Mouse (Mus musculus) forebrain, embryonic 12.5 days (tissue): ENCODE results near the gene Dnmt3a. TPM values are rescaled to one million over a fixed set of nuclear protein-coding genes. Genes with fewer than 3 reads are reported as not detected.

ENCODE experiments used
- ATAC-seq: fragments of 200-750 bp; cut with Nextera tagmentation; 2 replicates; pipeline ENCODE4 v1.8.0; 2017; ENCODE audit warnings: moderate TSS enrichment; ENCODE audit not compliant: low FRiP score
- H3K27ac ChIP-seq: fragments of 300-500 bp; sonication (generic); 2 replicates; pipeline ENCODE4 v1.5.1; 2016; ENCODE audit warnings: mild to moderate bottlenecking
- H3K27me3 ChIP-seq: fragments of 300-500 bp; sonication (generic); 2 replicates; pipeline ENCODE4 v1.6.1; 2016; ENCODE audit warnings: mild to moderate bottlenecking
- H3K36me3 ChIP-seq: fragments of 300-500 bp; sonication (generic); replicated peaks from 2 replicates; pipeline ENCODE4 v1.6.1; 2016; ENCODE audit warnings: mild to moderate bottlenecking
- H3K4me1 ChIP-seq: fragments of 300-500 bp; sonication (generic); 2 replicates; pipeline ENCODE4 v1.6.1; 2016
- H3K4me2 ChIP-seq: fragments of 300-500 bp; sonication (generic); 2 replicates; pipeline ENCODE4 v1.6.1; 2016; ENCODE audit warnings: mild to moderate bottlenecking, moderate library complexity
- H3K4me3 ChIP-seq: fragments of 300-500 bp; sonication (generic); replicated peaks from 2 replicates; pipeline ENCODE4 v1.5.1; 2016; ENCODE audit warnings: mild to moderate bottlenecking
- H3K9ac ChIP-seq: fragments of 300-500 bp; sonication (generic); 2 replicates; pipeline ENCODE4 v1.6.1; 2016; ENCODE audit warnings: mild to moderate bottlenecking
- H3K9me3 ChIP-seq: fragments of 300-500 bp; sonication (generic); 2 replicates; pipeline ENCODE4 v1.6.1; 2016
- WGBS: fragments of 180-500 bp; shearing (Covaris S2); methylation state at CpG from one replicate; pipeline ENCODE4 v1.1.7; 2016; 5-methylcytosine and 5-hydroxymethylcytosine counted together
- polyA plus RNA-seq: library from polyadenylated mRNA; unstranded; fragments of >200 nt; fragmentation: Nextera tagmentation; extraction: Ambion mirVana; gene quantifications from 2 replicates; pipeline ENCODE4 v1.2.1, GENCODE M21; 2016

Gene Dnmt3a
- polyA plus RNA-seq, 1 experiment from 2014 or later = 146 TPM

DNA sequence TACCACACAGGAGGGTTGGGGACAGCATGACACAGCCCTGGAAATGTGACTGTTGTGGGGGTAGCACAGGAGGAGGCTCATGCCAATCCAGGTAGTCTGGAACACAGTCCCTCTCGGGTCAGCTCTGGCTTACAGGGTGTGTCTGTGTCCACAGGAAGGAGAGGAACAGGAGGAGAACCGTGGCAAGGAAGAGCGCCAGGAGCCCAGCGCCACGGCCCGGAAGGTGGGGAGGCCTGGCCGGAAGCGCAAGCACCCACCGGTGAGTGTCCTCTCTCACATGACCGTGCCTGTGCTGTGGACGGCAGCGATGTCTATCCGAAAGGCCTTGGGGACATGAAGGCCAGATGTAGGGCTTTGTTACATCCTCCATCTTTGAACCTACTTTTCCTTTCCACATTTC is 43.7 kb downstream of the Dnmt3a start:
- Histone ChIP-seq H3K9ac (no peak overlapping the region), H3K9me3 (no peaks in the 10 kb centered on the region), H3K27me3 (no peaks in the 10 kb centered on the region), H3K27ac (no peak overlapping the region), H3K4me1 (peaks cover 4% of the 10 kb centered on the region), H3K4me3 (no peak overlapping the region), H3K36me3 (peaks cover 30% of the 10 kb centered on the region), H3K4me2 (no peak overlapping the region)
- ATAC-seq = no peak
- 94% methylated on average over 13 of the region's 13 CpGs for WGBS

DNA sequence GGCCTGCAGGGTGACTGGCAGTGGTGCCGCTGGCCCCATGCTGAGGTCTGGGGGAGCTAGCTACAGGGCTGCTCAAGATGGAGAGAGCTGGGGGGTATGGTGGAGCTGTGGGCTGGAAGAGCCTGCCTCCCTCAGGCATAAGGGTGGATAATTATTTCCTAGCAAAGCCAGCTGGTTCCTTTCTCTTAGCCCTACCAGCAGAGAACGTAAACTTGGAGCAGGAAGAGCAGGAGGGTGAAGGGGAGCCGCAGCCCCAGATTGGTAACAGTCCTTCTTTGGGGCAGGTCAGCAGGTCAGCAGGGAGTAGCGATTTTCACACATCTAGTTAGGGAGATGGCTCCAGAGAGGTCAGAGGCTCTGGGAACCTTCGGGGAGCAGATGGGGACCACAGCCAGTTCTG is 44.4 kb downstream of the Dnmt3a start:
- Histone ChIP-seq H3K4me3 (no peak overlapping the region), H3K27ac (0 out of 2 replicates have a peak overlapping the region, but pooled peaks have one; percentile 36), H3K9ac (no peak overlapping the region), H3K4me1 (peaks cover 4% of the 10 kb centered on the region), H3K27me3 (no peaks in the 10 kb centered on the region), H3K36me3 (peaks cover 30% of the 10 kb centered on the region), H3K4me2 (no peak overlapping the region), H3K9me3 (no peaks in the 10 kb centered on the region)
- 64% methylated on average over 5 of the region's 5 CpGs for WGBS
- ATAC-seq = no peak

DNA sequence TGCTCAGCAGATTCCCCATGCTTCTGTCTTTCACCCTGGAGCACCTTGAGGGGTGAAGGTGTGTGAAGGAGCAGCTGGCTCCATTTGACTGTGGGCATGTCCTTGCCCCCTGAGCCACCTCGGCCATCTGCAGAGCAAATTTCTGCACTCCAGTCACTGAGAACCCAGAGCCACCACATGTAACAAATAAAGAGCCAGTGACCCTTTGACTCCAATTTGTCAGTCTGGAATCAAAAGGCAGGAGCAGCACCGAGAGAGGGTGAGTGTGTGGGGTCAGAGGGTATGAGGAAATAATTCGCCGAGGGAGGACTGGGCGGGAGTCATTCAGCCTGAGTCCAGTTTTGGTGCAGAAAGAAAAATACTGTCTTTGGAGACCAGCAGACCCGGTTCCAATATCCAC is 44.9 kb downstream of the Dnmt3a start:
- Histone ChIP-seq H3K9ac (no peak overlapping the region), H3K27me3 (no peaks in the 10 kb centered on the region), H3K4me3 (no peak overlapping the region), H3K27ac (no peak overlapping the region), H3K9me3 (no peaks in the 10 kb centered on the region), H3K4me2 (no peak overlapping the region), H3K4me1 (peaks cover 4% of the 10 kb centered on the region), H3K36me3 (peaks cover 26% of the 10 kb centered on the region)
- ATAC-seq = no peak
- WGBS = 58% methylated on average over 6 of the region's 6 CpGs

DNA sequence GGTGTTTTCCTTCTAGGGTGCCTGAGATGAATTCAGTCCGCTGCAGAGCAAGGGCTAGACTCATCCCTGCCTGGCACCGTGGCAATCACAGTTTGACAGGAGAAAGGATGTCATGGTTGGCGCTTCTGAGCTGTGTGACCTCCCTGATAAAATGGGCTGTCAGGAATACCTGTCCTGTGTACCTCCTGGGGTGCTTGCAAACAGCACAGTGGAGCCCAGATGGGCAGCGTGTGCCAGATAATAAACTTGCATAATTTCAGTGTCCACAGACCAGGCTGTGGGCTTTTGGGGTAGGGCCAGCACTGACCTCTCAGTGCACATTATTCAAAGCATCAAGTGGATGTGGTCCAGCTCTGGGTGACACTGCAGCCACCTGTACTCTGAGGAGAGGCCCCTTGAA is 45.4 kb downstream of the Dnmt3a start:
- ATAC-seq = no peak
- H3K27me3 ChIP-seq = no peaks in the 10 kb centered on the region
- H3K4me1 ChIP-seq = peaks cover 4% of the 10 kb centered on the region
- WGBS = 80% methylated on average over 4 of the region's 4 CpGs
- no peaks in the 10 kb centered on the region for H3K9me3 ChIP-seq
- H3K9ac ChIP-seq = no peak overlapping the region
- H3K4me3 ChIP-seq = no peak overlapping the region
- no peak overlapping the region for H3K4me2 ChIP-seq
- H3K36me3 ChIP-seq = peaks cover 24% of the 10 kb centered on the region
- H3K27ac ChIP-seq = no peak overlapping the region

DNA sequence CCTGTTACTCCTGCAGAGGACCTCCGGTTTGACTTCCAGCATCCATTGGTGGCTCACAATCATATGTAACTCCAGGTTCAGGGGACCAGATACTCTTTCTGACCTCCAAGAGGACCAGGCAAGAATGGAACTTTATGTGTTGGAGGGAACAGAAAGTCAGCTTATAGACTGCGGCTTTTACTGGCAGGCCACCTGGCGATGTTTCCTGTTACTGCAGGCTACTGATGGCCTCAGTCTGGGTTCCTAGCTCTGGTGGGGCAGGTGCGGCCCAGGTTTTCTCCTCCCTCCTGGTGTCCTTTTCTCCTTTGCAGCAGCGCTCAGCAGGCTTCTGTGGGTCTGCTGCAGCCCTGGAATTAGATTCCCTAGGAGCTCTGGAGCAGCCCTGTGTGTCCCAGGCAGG is 46.7 kb downstream of the Dnmt3a start:
- no peak overlapping the region for H3K4me2 ChIP-seq
- ATAC-seq = no peak
- peaks cover 24% of the 10 kb centered on the region for H3K36me3 ChIP-seq
- no peaks in the 10 kb centered on the region for H3K27me3 ChIP-seq
- 31% methylated on average over 5 of the region's 5 CpGs for WGBS
- no peaks in the 10 kb centered on the region for H3K9me3 ChIP-seq
- H3K9ac ChIP-seq = no peak overlapping the region
- peaks cover 4% of the 10 kb centered on the region for H3K4me1 ChIP-seq
- no peak overlapping the region for H3K27ac ChIP-seq
- H3K4me3 ChIP-seq = no peak overlapping the region

DNA sequence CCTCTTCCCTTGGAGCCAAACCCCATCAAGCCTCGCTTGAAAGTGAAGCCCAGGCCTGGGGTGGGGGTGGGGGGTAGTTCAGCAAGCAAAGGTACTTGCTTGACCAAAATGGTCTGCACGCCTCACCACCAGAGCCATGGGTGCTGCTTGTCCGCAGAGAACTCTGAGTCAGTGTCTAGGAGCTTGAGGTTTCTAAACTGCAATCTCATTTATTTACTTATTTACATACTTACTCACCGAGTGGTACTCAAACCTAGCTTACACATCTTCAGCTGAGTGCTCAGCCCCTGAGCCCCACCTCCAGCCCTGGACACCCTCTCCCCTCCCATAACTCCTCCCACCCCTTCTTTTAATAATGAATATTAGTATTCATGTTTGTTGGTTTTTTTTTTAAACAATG is 48.6 kb downstream of the Dnmt3a start:
- WGBS = 78% methylated on average over 4 of the region's 4 CpGs
- Histone ChIP-seq H3K9me3 (no peaks in the 10 kb centered on the region), H3K4me1 (peaks cover 4% of the 10 kb centered on the region), H3K36me3 (peaks cover 30% of the 10 kb centered on the region), H3K27me3 (no peaks in the 10 kb centered on the region), H3K4me3 (no peak overlapping the region), H3K9ac (no peak overlapping the region), H3K4me2 (no peak overlapping the region), H3K27ac (no peak overlapping the region)
- no peak for ATAC-seq

DNA sequence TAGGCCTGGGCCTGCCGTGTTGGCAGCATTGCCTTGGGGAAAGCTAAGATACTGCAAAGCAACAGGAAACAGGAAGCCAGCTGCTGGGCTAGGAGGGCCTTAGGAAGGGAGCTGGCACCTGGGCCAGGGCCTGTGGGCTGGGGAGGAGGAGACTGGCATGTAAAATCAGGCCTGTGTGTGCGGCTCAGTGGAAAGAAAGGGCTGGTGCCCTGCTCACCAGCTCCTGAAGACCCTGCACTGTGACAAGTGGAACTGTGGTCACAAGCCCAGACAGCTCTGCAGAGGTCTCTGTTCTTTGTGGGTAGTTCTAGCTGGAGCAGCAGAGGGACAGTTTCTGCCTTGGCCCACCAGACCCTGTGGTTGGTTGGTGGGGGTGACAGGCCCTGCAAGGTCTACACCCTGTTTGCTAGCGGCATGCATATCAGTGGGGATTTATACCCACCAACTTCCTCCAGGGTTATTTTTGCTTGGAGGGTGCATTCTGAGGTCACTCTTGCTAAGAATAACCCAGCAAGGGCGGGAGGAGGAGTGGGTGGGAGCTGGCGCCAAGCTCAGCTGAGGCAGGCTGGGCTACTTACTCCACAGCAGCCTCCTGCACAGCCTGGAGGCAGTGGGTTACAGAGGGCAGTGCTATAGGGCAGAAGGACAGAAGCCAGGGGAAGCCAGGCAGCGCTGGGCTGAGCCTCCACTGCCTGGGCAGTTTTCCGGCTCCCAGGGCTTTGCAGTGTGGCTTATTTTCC is 50.1 kb downstream of the Dnmt3a start:
- Histone ChIP-seq H3K9me3 (no peaks in the 10 kb centered on the region), H3K27me3 (no peaks in the 10 kb centered on the region), H3K27ac (no peak overlapping the region), H3K4me1 (no peaks in the 10 kb centered on the region), H3K4me3 (no peak overlapping the region), H3K4me2 (no peak overlapping the region), H3K36me3 (peaks cover 26% of the 10 kb centered on the region), H3K9ac (no peak overlapping the region)
- no peak for ATAC-seq
- 74% methylated on average over 7 of the region's 7 CpGs for WGBS

DNA sequence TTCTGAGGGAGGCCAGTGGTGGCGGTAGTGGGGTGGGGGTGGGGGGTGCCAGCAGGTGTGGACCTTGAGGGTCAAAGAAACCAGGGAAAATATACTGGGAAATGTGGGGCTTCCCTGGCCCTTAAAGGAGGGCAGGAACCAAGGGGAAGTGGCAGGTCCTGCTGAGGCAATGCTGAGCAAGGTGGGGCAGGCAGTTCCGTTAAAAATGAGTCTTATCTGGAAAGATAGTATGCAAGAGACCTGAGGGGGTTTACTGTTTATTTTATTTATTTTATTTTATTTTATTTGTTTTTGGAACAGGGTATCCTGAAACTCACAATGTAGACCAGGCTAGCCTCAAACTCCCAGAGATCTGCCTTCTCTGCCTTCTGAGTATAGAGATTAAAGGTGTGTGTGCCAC is 50.9 kb downstream of the Dnmt3a start:
- H3K4me2 ChIP-seq = no peak overlapping the region
- ATAC-seq = no peak
- H3K27ac ChIP-seq = no peak overlapping the region
- H3K4me1 ChIP-seq = no peaks in the 10 kb centered on the region
- H3K9ac ChIP-seq = no peak overlapping the region
- peaks cover 23% of the 10 kb centered on the region for H3K36me3 ChIP-seq
- H3K4me3 ChIP-seq = no peak overlapping the region
- no peaks in the 10 kb centered on the region for H3K9me3 ChIP-seq
- H3K27me3 ChIP-seq = no peaks in the 10 kb centered on the region
- WGBS = 87% methylated on average over 2 of the region's 2 CpGs

DNA sequence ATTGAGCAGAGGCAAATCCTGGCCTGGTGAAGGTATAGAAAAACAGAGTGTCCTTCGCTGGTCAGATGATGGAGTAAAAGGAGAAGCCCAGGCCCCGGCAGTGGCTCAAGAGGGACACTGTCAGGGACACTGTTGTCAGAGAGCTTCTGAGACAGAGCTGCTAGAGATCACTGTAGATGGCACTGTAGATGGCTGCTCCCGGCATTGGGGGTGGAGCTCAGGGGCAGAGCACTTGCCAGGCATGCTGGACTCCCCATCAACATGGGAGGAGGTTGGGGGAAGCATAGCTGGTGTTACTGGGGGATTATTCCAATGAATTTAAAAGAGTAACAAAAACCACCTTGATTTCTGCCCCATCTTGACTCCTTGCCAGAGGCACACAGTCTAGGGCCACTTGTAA is 51.4 kb downstream of the Dnmt3a start:
- Histone ChIP-seq H3K27ac (no peak overlapping the region), H3K4me2 (no peak overlapping the region), H3K4me1 (no peaks in the 10 kb centered on the region), H3K9me3 (no peaks in the 10 kb centered on the region), H3K9ac (no peak overlapping the region), H3K27me3 (no peaks in the 10 kb centered on the region), H3K4me3 (no peak overlapping the region), H3K36me3 (peaks cover 27% of the 10 kb centered on the region)
- WGBS = 92% methylated on average over 3 of the region's 3 CpGs
- no peak for ATAC-seq

DNA sequence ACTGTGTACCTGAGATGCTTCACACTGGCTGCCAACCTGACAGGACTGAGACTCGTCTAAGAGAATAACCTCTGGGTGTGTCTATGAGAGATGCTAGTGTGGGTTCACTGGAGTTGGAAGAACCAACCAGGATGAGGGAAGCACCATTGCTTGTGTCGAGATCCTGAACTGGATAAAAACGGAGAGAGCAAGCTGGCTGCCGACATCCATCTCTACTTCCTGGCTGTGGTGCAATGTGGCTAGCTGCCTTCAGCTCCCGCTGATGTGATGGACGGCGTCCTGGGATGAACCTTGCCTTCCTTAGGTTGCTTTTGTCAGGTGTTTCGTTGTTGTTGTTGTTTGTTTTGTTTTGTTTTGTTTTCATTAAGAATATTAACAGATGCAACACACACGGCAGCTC is 52.0 kb downstream of the Dnmt3a start:
- ATAC-seq = no peak
- WGBS = 85% methylated on average over 9 of the region's 9 CpGs
- Histone ChIP-seq H3K36me3 (peaks cover 27% of the 10 kb centered on the region), H3K4me2 (no peak overlapping the region), H3K9ac (no peak overlapping the region), H3K4me1 (no peaks in the 10 kb centered on the region), H3K27ac (no peak overlapping the region), H3K4me3 (no peak overlapping the region), H3K27me3 (no peaks in the 10 kb centered on the region), H3K9me3 (no peaks in the 10 kb centered on the region)

DNA sequence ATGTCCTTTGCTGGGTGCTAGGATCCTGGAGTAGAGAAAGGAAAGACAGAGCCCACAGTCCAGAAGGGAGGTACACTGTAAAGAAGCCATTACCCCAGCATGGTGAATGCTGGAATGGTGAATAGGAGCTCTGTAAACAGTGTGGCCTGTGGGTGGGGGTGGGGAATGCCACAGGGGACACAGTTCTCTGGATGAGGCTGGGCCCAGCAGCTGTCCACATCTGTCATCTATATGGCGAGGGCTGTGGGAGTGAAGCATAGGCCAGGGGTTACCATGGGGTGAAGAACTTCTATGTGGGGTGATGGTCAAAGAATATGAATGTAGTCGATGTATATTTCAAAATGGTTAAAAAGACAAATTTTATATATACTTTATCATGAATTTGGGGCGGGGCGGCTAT is 52.9 kb downstream of the Dnmt3a start:
- Histone ChIP-seq H3K27me3 (no peaks in the 10 kb centered on the region), H3K9ac (no peak overlapping the region), H3K4me2 (no peak overlapping the region), H3K4me3 (no peak overlapping the region), H3K36me3 (peaks cover 23% of the 10 kb centered on the region; the same call in 1 of the 2 replicates), H3K9me3 (no peaks in the 10 kb centered on the region), H3K4me1 (no peaks in the 10 kb centered on the region), H3K27ac (no peak overlapping the region)
- 90% methylated on average over 4 of the region's 4 CpGs for WGBS
- no peak for ATAC-seq

DNA sequence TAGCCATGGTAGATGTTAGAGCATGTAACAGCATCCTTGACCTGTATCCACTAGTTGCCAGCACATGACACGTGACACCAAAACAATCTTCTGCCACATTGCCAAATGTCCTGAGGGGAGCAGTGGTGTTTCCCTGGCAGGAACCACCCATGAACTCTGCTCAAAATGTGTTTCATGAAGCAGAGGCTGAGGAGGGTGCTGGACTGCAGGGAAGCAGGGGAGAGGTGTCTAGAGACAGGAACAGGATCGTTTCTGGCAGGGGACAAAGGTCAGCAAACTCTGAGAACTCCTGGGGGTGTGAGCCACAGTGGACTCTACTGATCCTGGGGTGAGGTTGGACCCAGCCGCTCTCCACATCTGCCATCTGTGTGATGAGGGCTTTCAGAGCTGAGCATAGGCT is 53.7 kb downstream of the Dnmt3a start:
- Histone ChIP-seq H3K4me3 (no peak overlapping the region), H3K36me3 (peaks cover 23% of the 10 kb centered on the region; the same call in 1 of the 2 replicates), H3K4me2 (no peak overlapping the region), H3K4me1 (no peaks in the 10 kb centered on the region), H3K27me3 (no peaks in the 10 kb centered on the region), H3K27ac (no peak overlapping the region), H3K9ac (no peak overlapping the region), H3K9me3 (no peaks in the 10 kb centered on the region)
- no peak for ATAC-seq
- WGBS = 72% methylated on average over 3 of the region's 3 CpGs

DNA sequence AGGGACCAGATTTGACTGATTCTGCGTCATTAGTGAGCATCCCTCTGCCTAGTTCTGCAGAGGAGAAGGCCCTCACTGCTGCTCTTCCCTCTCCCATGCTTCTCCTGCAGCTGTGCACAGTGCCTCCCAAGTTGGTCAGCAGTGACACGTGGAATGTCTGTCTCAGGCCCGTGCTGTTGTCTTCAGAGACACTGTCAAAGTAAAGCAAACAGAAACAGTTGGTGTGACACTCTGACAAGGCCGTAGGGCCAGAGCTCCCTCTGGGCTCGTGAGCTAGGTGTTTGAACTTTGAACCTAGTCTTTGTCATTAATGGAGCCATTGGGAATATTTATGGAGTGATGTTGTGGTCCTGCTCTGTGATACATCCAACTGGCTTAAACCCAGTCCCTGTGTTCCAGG is 54.2 kb downstream of the Dnmt3a start:
- WGBS = 73% methylated on average over 5 of the region's 5 CpGs
- H3K9ac ChIP-seq = no peak overlapping the region
- no peaks in the 10 kb centered on the region for H3K4me1 ChIP-seq
- H3K27me3 ChIP-seq = no peaks in the 10 kb centered on the region
- no peak overlapping the region for H3K4me3 ChIP-seq
- no peak overlapping the region for H3K27ac ChIP-seq
- ATAC-seq = no peak
- peaks cover 24% of the 10 kb centered on the region; the same call in 1 of the 2 replicates for H3K36me3 ChIP-seq
- no peak overlapping the region for H3K4me2 ChIP-seq
- H3K9me3 ChIP-seq = no peaks in the 10 kb centered on the region
